Mouse (Mus musculus) embryonic facial prominence, embryonic 12.5 days (tissue): Measurements from ENCODE around the gene Ahnak2. TPM values are rescaled to one million over a fixed set of nuclear protein-coding genes. Genes with fewer than 3 reads are reported as not detected.

Experiments used
- ATAC-seq: fragments of 200-750 bp; cut with Nextera tagmentation; 2 replicates; pipeline ENCODE4 v1.8.0; 2017; ENCODE audit not compliant: insufficient number of reproducible peaks, insufficient read depth, low FRiP score, low TSS enrichment
- H3K27ac ChIP-seq: fragments of 300-500 bp; sonication (generic); 2 replicates; pipeline ENCODE4 v1.5.1; 2016; ENCODE audit warnings: mild to moderate bottlenecking
- H3K27me3 ChIP-seq: fragments of 300-500 bp; sonication (generic); 2 replicates; pipeline ENCODE4 v1.6.1; 2016; ENCODE audit warnings: mild to moderate bottlenecking, moderate library complexity
- H3K36me3 ChIP-seq: fragments of 300-500 bp; sonication (generic); 2 replicates; pipeline ENCODE4 v1.6.1; 2016; ENCODE audit warnings: mild to moderate bottlenecking
- H3K4me1 ChIP-seq: fragments of 300-500 bp; sonication (generic); 2 replicates; pipeline ENCODE4 v1.6.1; 2016
- H3K4me2 ChIP-seq: fragments of 300-500 bp; sonication (generic); replicated peaks from 2 replicates; pipeline ENCODE4 v1.6.1; 2016; ENCODE audit warnings: mild to moderate bottlenecking, moderate library complexity
- H3K4me3 ChIP-seq: fragments of 300-500 bp; sonication (generic); 2 replicates; pipeline ENCODE4 v1.5.1; 2016; ENCODE audit warnings: mild to moderate bottlenecking
- H3K9ac ChIP-seq: fragments of 300-500 bp; sonication (generic); 2 replicates; pipeline ENCODE4 v1.6.1; 2016; ENCODE audit warnings: mild to moderate bottlenecking, moderate library complexity
- H3K9me3 ChIP-seq: fragments of 300-500 bp; sonication (generic); 2 replicates; pipeline ENCODE4 v1.6.1; 2016; ENCODE audit warnings: mild to moderate bottlenecking, moderate library complexity
- WGBS: fragments of 180-500 bp; shearing (Covaris S2); methylation state at CpG from one replicate; pipeline ENCODE4 v1.1.7; 2016; 5-methylcytosine and 5-hydroxymethylcytosine counted together
- microRNA-seq: library from miRNA; unstranded; fragments of <30 nt; microRNA quantifications from one replicate; pipeline ENCODE4, GENCODE M21; 2017
- polyA plus RNA-seq: library from polyadenylated mRNA; unstranded; fragments of >200 nt; fragmentation: Nextera tagmentation; extraction: Ambion mirVana; gene quantifications from 2 replicates; pipeline ENCODE4 v1.2.1, GENCODE M21; 2016

Gene Ahnak2
- polyA plus RNA-seq, 1 experiment from 2014 or later = 0.83 TPM

DNA sequence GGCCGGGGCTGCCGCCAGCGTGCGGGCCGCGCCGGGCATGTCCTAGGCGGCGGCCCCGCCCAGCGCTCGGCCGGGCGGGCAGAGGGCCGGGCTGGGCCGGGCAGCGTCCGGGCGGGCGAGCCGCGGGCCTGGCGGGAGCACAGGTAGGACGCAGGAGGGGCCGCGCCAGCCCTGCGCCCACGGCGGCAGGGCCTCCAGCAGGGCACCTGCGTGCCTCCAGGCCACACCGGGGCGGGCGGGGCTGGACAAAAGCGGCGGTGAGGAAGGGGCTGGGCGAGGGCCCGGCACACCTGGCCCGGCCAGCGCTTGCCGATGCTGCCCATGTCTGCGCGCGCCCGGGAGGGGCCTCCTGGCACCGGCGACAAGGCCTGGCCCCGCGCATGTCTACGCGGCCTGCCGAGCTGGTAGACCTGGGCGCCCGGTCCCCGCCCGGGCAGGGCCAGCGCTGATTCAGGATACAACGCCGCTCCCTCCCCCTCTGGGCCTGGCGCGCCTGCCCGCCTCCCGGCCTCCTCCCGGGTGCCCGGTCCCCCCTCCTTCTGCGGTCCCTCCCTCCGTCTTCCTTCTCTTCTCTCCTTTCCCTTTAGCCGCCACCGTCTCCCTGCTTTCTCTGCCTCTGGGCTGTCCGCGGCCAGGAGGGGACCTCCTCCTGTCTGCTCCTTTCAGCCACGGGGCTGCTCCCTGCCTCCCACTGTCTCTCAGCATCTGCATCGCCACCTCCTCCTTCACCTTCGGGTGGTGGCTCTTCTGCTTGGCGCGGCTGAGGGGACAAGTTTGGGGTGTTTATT, 80.0 kb downstream of the Ahnak2 start:
- peaks cover 39% of the 10 kb centered on the region for H3K27me3 ChIP-seq
- 0 out of 2 replicates have a peak, but pooled peaks cover 11% of the 10 kb centered on the region for H3K36me3 ChIP-seq
- peak overlapping the region; percentile 96 for H3K4me2 ChIP-seq
- H3K9ac ChIP-seq = peak overlapping the region; percentile 83
- ATAC-seq = peak; percentile 31
- WGBS = 1% methylated on average over 56 of the region's 75 CpGs
- H3K9me3 ChIP-seq = no peaks in the 10 kb centered on the region
- peak overlapping the region; percentile 64; the same call in 1 of the 2 replicates for H3K27ac ChIP-seq
- peak overlapping the region; percentile 72 for H3K4me3 ChIP-seq
- peaks cover 18% of the 10 kb centered on the region for H3K4me1 ChIP-seq

Small RNA genes lying within 50 kb of the gene (microRNA-seq; reads per million reads assigned to microRNA genes)
- not detected for gene Mir6940

Other genes starting within 250 kb of the Ahnak2 start
- gene Inf2, start 213.9 kb downstream of the Ahnak2 start, polyA plus RNA-seq = 2.9 and 3.1 TPM in 2 replicates
- gene Adssl1, start 182.6 kb downstream of the Ahnak2 start, polyA plus RNA-seq = 5.0 and 6.6 TPM in 2 replicates
- 205 and 218 TPM in 2 replicates for gene Siva1, start 158.0 kb downstream of the Ahnak2 start, polyA plus RNA-seq
- 98.8 and 153 TPM in 2 replicates for gene Akt1, start 127.8 kb downstream of the Ahnak2 start, polyA plus RNA-seq
- 2.1 and 2.5 TPM in 2 replicates for gene Zbtb42, start 123.8 kb downstream of the Ahnak2 start, polyA plus RNA-seq
- gene Cep170b, start 82.2 kb downstream of the Ahnak2 start, polyA plus RNA-seq = 17.0 and 19.2 TPM in 2 replicates
- 4.9 TPM in 2 replicates for gene Pld4, start 42.0 kb downstream of the Ahnak2 start, polyA plus RNA-seq
- 9.2 and 9.6 TPM in 2 replicates for gene Clba1, start 6.3 kb upstream of the Ahnak2 start, polyA plus RNA-seq
- gene Cdca4, start 26.8 kb upstream of the Ahnak2 start, polyA plus RNA-seq = 144 and 147 TPM in 2 replicates
- gene Gpr132, start 65.6 kb upstream of the Ahnak2 start, polyA plus RNA-seq = 0.23 TPM in 1 of 2 replicates, not detected in the other
- gene Jag2, start 127.1 kb upstream of the Ahnak2 start, polyA plus RNA-seq = 7.9 and 8.8 TPM in 2 replicates
- 83.0 and 87.2 TPM in 2 replicates for gene Nudt14, start 139.5 kb upstream of the Ahnak2 start, polyA plus RNA-seq
- gene Btbd6, start 173.8 kb upstream of the Ahnak2 start, polyA plus RNA-seq = 25.6 and 27.4 TPM in 2 replicates
- 81.9 and 83.0 TPM in 2 replicates for gene Brf1, start 198.0 kb upstream of the Ahnak2 start, polyA plus RNA-seq
- gene Pacs2, start 211.9 kb upstream of the Ahnak2 start, polyA plus RNA-seq = 19.0 and 19.4 TPM in 2 replicates